Mouse (Mus musculus) kidney, embryonic 16.5 days (tissue): Measurements from ENCODE around the gene Plcb2. TPM values are rescaled to one million over a fixed set of nuclear protein-coding genes. Genes with fewer than 3 reads are reported as not detected.

Experiments
- ATAC-seq: fragments of 200-750 bp; cut with Nextera tagmentation; 2 replicates; pipeline ENCODE4 v1.8.0; 2017; ENCODE audit warnings: moderate TSS enrichment; ENCODE audit not compliant: low FRiP score, low TSS enrichment
- H3K27ac ChIP-seq: fragments of 300-500 bp; sonication (generic); 2 replicates; pipeline ENCODE4 v1.5.1; 2014; ENCODE audit warnings: low read length
- H3K27me3 ChIP-seq: fragments of 300-500 bp; sonication (generic); 2 replicates; pipeline ENCODE4 v1.6.1; 2014; ENCODE audit warnings: low read length, control low read depth, mixed read lengths; ENCODE audit not compliant: insufficient read depth
- H3K36me3 ChIP-seq: fragments of 300-500 bp; sonication (generic); 2 replicates; pipeline ENCODE4 v1.6.1; 2014; ENCODE audit warnings: low read length, control low read depth, mixed read lengths; ENCODE audit not compliant: insufficient read depth
- H3K4me1 ChIP-seq: fragments of 300-500 bp; sonication (generic); 2 replicates; pipeline ENCODE4 v1.6.1; 2014; ENCODE audit warnings: low read length, control low read depth, mixed read lengths; ENCODE audit not compliant: insufficient read depth
- H3K4me2 ChIP-seq: fragments of 300-500 bp; sonication (generic); replicated peaks from 2 replicates; pipeline ENCODE4 v1.6.1; 2014; ENCODE audit warnings: low read depth, low read length
- H3K4me3 ChIP-seq: fragments of 300-500 bp; sonication (generic); 2 replicates; pipeline ENCODE4 v1.5.1; 2014; ENCODE audit warnings: mild to moderate bottlenecking, low read length
- H3K9ac ChIP-seq: fragments of 300-500 bp; sonication (generic); replicated peaks from 2 replicates; pipeline ENCODE4 v1.6.1; 2014; ENCODE audit warnings: low read length
- H3K9me3 ChIP-seq: fragments of 300-500 bp; sonication (generic); 2 replicates; pipeline ENCODE4 v1.6.1; 2016; ENCODE audit warnings: low read length, control low read depth
- WGBS: fragments of 180-500 bp; shearing (Covaris S2); extraction: QIAGEN DNeasy Blood & Tissue Kit; methylation state at CpG from one replicate; pipeline ENCODE4 v1.1.7; 2014; 5-methylcytosine and 5-hydroxymethylcytosine counted together
- polyA plus RNA-seq: library from polyadenylated mRNA; unstranded; fragments of >200 nt; fragmentation: Nextera tagmentation; extraction: Ambion mirVana; gene quantifications from 2 replicates; pipeline ENCODE4 v1.2.1, GENCODE M21; 2015

Plcb2 gene
- polyA plus RNA-seq, 1 experiment from 2014 or later = 1.4 TPM

DNA sequence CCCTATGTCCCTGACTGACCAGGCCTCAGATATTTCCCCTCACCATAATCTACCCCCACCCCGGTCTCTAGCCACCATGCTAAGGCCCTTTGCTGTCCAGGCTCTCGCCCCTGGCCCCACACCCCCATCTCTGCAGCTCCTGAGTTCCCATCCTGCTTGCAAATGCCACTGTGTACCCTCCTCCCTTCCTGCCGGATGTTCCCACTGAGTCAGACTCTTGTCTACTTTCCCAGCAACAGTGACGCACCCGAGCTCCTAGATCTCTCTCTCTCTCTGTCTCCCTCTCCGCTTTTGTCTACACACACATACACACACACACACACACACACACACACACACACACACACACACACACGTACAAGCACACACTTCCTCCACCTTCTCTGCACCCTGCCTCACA is 35.2 kb upstream of the Plcb2 start:
- Histone ChIP-seq H3K9me3 (no peaks in the 10 kb centered on the region), H3K4me3 (no peak overlapping the region), H3K9ac (no peak overlapping the region), H3K36me3 (no peaks in the 10 kb centered on the region), H3K4me1 (peaks cover 32% of the 10 kb centered on the region), H3K27me3 (no peaks in the 10 kb centered on the region), H3K4me2 (no peak overlapping the region), H3K27ac (peak overlapping the region; percentile 94)
- WGBS = 66% methylated on average over 7 of the region's 7 CpGs
- ATAC-seq = no peak

DNA sequence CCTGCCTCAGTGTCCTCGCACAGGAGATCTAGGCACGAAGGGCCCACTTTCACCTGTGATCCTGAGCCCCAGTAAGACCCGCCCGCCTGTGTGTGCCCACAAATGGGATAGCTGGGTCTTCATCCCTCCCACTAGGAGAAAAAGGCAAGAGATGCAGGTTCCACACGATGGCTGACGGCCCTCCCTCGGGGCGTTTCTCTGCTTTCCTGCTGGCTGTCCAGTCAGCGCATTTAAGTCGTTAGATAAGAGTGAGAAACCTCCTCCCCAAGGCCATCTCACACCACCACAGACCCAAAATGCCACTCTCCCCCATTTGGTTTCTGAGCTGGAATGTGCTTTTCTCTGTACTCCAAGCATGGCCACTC is 34.5 kb upstream of the Plcb2 start:
- 12% methylated on average over 10 of the region's 10 CpGs for WGBS
- Histone ChIP-seq H3K27me3 (no peaks in the 10 kb centered on the region), H3K27ac (peak overlapping the region; percentile 94), H3K4me1 (peaks cover 32% of the 10 kb centered on the region), H3K4me2 (peak overlapping the region; percentile 58), H3K36me3 (no peaks in the 10 kb centered on the region), H3K9ac (peak overlapping the region; percentile 27; the same call in 1 of the 2 replicates), H3K9me3 (no peaks in the 10 kb centered on the region), H3K4me3 (peak overlapping the region; percentile 34)
- ATAC-seq = no peak; the same call in 1 of the 2 replicates

DNA sequence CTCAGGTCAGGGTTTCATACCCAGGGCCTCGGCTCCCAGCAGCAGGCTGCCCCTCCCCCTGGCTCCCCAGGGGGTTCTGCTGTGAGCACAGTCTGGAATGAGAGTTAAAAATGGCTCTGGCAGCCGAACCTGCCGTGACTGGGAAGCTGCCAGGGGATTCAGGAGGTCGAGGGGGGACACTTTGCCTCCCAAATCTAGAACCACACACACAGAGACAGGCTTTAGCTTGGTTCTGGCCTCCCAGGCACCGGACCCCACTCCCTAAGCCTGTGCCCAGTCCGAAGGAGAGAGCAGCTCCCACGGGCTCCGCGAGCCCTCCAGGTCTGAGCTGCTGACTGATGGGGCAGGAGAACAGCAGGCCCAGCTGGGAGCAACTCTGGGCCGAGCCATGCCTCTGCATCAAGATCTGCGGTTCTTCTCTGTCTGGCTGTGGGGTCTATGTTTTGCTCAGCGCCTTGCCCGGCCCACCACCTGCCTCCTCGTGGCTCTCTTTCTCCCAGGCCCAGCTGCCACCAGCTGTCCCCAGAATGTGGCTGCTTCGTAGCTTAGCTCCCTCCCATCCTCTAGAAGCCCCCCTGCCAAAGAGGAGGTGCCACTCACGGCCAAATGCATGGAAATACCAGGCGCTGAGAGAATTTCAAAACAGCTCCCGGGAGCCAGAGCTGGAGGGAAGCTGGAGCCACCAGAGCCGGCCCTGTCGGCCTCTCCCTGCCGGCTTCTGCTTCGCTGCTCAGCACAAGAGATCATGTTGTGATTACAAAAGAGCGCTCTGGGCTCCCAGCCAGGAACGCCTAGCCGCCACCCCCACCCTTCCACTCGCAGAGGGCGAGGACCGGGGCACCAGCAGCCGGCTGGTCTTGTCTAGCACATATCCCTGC is 33.9 kb upstream of the Plcb2 start, which contains the start of gene Ccdc9b:
Gene Ccdc9b (minus strand): TSS at position 756 of the 878 bp plus-strand sequence.
- WGBS = 8% methylated on average over 29 of the region's 29 CpGs
- Histone ChIP-seq H3K9ac (peak within 1 kb of the TSS; percentile 66), H3K9me3 (no peaks in the 10 kb centered on the region), H3K27me3 (no peaks in the 10 kb centered on the region), H3K4me2 (peak within 1 kb of the TSS; percentile 58), H3K27ac (peak within 1 kb of the TSS; percentile 94), H3K4me1 (peaks cover 32% of the 10 kb centered on the region), H3K36me3 (no peaks in the 10 kb centered on the region), H3K4me3 (peak within 1 kb of the TSS; percentile 34)
- peak; percentile 77 for ATAC-seq

DNA sequence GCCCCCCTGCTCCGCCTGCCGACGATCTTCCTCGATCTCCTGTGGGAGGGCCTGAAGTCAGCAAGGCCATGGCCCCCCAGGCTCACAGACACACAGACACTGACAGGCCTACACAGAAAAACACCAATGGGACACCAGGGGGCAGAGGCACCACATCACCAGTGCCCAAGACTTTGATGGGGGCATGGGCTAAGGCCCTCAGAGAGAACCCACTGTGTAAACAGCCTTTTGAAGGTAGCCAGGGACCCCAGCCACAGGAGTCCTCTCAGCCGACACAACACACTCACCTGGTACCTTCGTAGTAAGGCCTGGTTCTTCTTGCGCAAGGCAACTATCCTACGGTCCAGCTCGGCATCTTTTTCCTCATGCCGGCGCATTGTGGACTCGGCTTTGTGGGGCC is 33.1 kb upstream of the Plcb2 start:
- 86% methylated on average over 12 of the region's 12 CpGs for WGBS
- H3K27me3 ChIP-seq = no peaks in the 10 kb centered on the region
- H3K4me2 ChIP-seq = peak overlapping the region; percentile 58; the same call in 1 of the 2 replicates
- H3K4me1 ChIP-seq = peaks cover 32% of the 10 kb centered on the region
- ATAC-seq = no peak
- H3K27ac ChIP-seq = peak overlapping the region; percentile 94
- no peaks in the 10 kb centered on the region for H3K36me3 ChIP-seq
- H3K9ac ChIP-seq = peak overlapping the region; percentile 66
- no peaks in the 10 kb centered on the region for H3K9me3 ChIP-seq
- H3K4me3 ChIP-seq = peak overlapping the region; percentile 34; the same call in 1 of the 2 replicates

DNA sequence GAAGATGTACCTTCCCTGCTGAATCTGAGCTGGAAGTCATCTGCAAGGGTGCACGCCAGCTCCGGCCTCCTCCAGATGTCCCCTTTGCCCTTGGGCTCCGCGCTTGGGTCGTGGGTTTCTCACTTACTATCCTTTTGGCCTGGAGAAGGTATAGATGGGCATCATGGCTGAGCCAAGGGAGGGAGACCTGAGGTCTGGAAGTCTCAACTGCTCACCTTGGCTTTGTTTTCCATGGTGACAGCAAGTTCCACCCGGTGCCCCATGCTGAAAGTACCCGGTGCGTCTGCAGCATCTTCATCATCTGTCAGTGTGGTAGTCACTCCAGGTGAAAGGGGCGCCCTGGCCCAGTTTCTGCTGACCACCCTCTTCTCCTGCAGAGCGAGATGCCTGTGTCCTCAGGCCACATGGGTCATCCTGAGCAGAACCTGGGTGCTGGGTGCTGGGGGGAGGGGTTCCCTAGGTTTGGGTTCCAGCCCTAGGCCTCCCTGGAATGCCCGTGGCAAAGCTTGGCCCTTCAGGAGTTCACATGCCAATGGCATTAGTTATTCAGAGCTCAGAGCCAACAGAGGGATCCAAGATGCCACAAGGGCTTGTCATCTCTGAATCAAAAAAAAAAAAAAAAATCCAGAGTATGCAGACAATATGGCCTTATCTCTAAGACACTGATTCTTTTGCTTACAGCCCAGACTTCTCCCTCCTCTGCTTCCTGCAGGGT is 32.2 kb upstream of the Plcb2 start:
- H3K4me3 ChIP-seq = no peak overlapping the region
- ATAC-seq = no peak
- peak overlapping the region; percentile 66; the same call in 1 of the 2 replicates for H3K9ac ChIP-seq
- no peaks in the 10 kb centered on the region for H3K9me3 ChIP-seq
- H3K27ac ChIP-seq = no peak overlapping the region
- no peaks in the 10 kb centered on the region for H3K36me3 ChIP-seq
- 81% methylated on average over 11 of the region's 11 CpGs for WGBS
- H3K4me2 ChIP-seq = no peak overlapping the region
- H3K27me3 ChIP-seq = no peaks in the 10 kb centered on the region
- H3K4me1 ChIP-seq = peaks cover 32% of the 10 kb centered on the region

DNA sequence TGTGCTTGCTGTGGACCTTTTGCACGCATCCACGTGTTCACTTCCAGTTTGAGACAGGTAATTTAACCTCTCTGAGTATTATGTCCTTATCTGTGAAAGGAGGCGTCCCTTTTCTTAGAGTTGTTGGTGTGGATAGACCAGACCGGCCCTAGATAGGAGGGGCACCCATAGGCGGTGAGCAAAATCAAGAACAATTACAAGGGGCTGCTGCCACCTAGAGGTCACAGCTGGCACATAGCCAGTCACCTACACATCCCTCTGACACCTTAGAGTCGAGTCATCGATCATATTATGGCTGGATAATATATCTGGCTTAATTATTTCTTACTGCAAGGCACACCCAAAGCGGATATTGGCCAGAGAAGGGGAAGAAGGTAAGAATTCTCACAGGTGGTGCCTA is 31.6 kb upstream of the Plcb2 start:
- Histone ChIP-seq H3K27ac (no peak overlapping the region), H3K36me3 (no peaks in the 10 kb centered on the region), H3K27me3 (no peaks in the 10 kb centered on the region), H3K4me3 (no peak overlapping the region), H3K9ac (no peak overlapping the region), H3K4me2 (no peak overlapping the region), H3K9me3 (no peaks in the 10 kb centered on the region), H3K4me1 (peaks cover 32% of the 10 kb centered on the region)
- 9% methylated on average over 8 of the region's 8 CpGs for WGBS
- ATAC-seq = peak; percentile 46; the same call in 1 of the 2 replicates

DNA sequence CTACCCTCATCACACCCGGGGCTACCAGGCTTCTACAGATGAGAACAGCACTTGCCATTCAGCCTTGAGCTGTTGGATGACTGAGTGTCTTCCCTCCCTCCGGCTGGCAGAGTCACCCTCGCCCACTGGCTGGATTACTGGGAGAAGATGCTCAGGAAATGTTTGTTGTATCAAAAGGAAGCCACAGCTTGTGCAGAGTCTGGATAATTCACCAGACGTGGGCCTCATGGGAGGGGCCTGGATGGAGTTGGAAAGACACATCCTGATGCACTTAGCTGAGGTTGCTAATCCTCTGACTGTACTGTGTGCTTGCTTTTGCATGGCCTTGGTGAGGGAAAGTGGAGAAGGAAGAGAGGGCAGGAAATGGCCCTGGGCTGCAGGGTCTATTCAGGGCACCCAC is 27.9 kb upstream of the Plcb2 start:
- peaks cover 10% of the 10 kb centered on the region for H3K4me1 ChIP-seq
- no peaks in the 10 kb centered on the region for H3K27me3 ChIP-seq
- H3K36me3 ChIP-seq = no peaks in the 10 kb centered on the region
- ATAC-seq = no peak
- H3K4me3 ChIP-seq = no peak overlapping the region
- H3K9ac ChIP-seq = no peak overlapping the region
- no peak overlapping the region for H3K4me2 ChIP-seq
- H3K9me3 ChIP-seq = no peaks in the 10 kb centered on the region
- no peak overlapping the region for H3K27ac ChIP-seq
- 74% methylated on average over 4 of the region's 4 CpGs for WGBS

DNA sequence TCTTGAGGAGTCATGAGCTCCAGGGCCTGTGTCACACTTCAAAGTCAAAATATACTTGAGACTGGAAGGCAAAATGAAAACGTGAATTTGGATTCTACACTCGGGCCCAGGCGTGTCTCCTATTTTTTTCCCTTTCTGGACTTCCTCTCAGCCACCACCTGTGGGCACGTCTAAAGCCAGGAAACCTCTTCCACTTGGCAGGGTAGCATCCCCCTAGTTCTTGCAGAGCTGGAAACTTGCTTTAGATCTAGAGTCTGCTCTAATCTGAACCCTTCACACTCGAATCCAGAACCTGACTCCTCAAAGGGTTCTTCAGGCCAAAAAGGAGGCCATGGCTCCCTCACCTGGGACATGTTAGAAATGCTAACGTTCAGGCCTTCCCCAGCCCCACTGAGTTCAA is 27.2 kb upstream of the Plcb2 start:
- Histone ChIP-seq H3K36me3 (no peaks in the 10 kb centered on the region), H3K4me1 (peaks cover 7% of the 10 kb centered on the region; the same call in 1 of the 2 replicates), H3K27me3 (no peaks in the 10 kb centered on the region), H3K4me3 (no peak overlapping the region), H3K9me3 (no peaks in the 10 kb centered on the region), H3K27ac (no peak overlapping the region), H3K9ac (no peak overlapping the region), H3K4me2 (no peak overlapping the region)
- no peak for ATAC-seq
- WGBS = 81% methylated on average over 6 of the region's 6 CpGs

DNA sequence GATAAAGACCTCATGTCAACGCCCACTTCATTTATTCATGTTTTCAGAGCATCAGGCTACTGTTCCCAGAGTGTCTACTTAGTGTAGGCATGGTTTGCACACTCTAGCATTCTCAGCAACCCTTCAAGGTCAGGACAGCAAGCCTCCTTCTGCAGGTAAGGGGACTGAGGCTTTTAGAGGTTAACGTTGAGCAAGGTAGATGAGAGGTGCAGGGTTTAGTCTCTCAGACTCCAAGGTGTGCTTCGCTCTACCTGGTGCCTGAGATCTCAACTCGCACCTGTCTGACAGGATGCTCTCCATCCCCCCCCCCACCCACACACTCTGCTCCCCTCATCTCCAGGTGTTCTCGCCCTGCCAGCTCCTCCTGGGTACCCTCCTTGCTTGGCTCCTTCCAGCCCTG is 25.9 kb upstream of the Plcb2 start:
- no peak overlapping the region for H3K27ac ChIP-seq
- WGBS = 88% methylated on average over 5 of the region's 5 CpGs
- no peak for ATAC-seq

DNA sequence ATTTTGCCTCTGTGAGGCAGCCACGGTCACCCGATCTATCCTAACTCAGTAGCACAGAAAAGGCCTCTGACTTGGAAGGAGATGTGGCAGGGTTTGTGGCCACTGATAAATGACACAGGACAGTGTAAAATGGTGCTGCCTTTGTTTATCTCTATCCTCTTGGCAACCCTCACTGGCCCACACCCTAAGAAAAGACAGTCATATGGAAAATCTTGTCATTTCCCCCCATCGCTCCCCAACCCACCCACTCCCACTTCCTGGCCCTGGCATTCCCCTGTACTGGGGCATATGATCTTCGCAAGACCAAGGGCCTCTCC is 24.5 kb upstream of the Plcb2 start:
- Histone ChIP-seq H3K27ac (no peak overlapping the region), H3K27me3 (no peaks in the 10 kb centered on the region), H3K4me2 (no peak overlapping the region), H3K9me3 (no peaks in the 10 kb centered on the region), H3K4me1 (peaks cover 7% of the 10 kb centered on the region; the same call in 1 of the 2 replicates), H3K4me3 (no peak overlapping the region), H3K36me3 (no peaks in the 10 kb centered on the region), H3K9ac (no peak overlapping the region)
- no peak for ATAC-seq
- WGBS = 67% methylated on average over 4 of the region's 4 CpGs

More for the DNA sequence above, 25.9 kb upstream of the Plcb2 start:
- Histone ChIP-seq H3K9me3 (no peaks in the 10 kb centered on the region), H3K9ac (no peak overlapping the region), H3K27me3 (no peaks in the 10 kb centered on the region), H3K4me1 (peaks cover 7% of the 10 kb centered on the region; the same call in 1 of the 2 replicates), H3K4me2 (no peak overlapping the region), H3K36me3 (no peaks in the 10 kb centered on the region), H3K4me3 (no peak overlapping the region)
